Mouse (Mus musculus) kidney, adult 2 months (tissue): Measurements from ENCODE around the gene Klhl20. TPM values are rescaled to one million over a fixed set of nuclear protein-coding genes. Genes with fewer than 3 reads are reported as not detected.

ENCODE experiments used
- DNase-seq: peaks from one replicate; pipeline ENCODE4 v3.0.0; 2021
- H3K27ac ChIP-seq: fragments of 200-500 bp; 2 replicates; pipeline ENCODE4 v1.5.1; 2012; ENCODE audit warnings: low read depth, low read length, control low read depth, inconsistent platforms; ENCODE audit not compliant: insufficient read depth
- H3K27me3 ChIP-seq: fragments of 200-500 bp; replicated peaks from 2 replicates; pipeline ENCODE4 v1.6.1; 2012; ENCODE audit warnings: mild to moderate bottlenecking, moderate library complexity, low read length, inconsistent platforms; ENCODE audit not compliant: control insufficient read depth, insufficient read depth
- H3K36me3 ChIP-seq: fragments of 200-500 bp; 2 replicates; pipeline ENCODE4 v1.6.1; 2012; ENCODE audit warnings: mild to moderate bottlenecking, moderate library complexity, low read length, inconsistent platforms; ENCODE audit not compliant: control insufficient read depth, insufficient read depth
- H3K4me1 ChIP-seq: fragments of 200-500 bp; 2 replicates; pipeline ENCODE4 v1.6.1; 2011; ENCODE audit warnings: low read length; ENCODE audit not compliant: control insufficient read depth, insufficient read depth
- H3K4me3 ChIP-seq: fragments of 200-500 bp; 2 replicates; pipeline ENCODE4 v1.5.1; 2011; ENCODE audit warnings: mild to moderate bottlenecking, low read depth, low read length, control low read depth; ENCODE audit not compliant: insufficient read depth
- CTCF ChIP-seq: fragments of 200-500 bp; conservative IDR thresholded peaks from 2 replicates; pipeline ENCODE4 v1.5.1; 2011; ENCODE audit warnings: low read depth, mild to moderate bottlenecking, control low read depth, low read length, moderate library complexity, mixed read lengths; ENCODE audit not compliant: insufficient read depth, insufficient read length
- POLR2A ChIP-seq: fragments of 200-500 bp; IDR thresholded peaks from one replicate; pipeline ENCODE4 v1.6.1; 2011; ENCODE audit warnings: low read depth, low read length, control low read depth
- WGBS: fragments of 180-500 bp; shearing (Covaris S2); methylation state at CpG from one replicate; pipeline ENCODE4 v1.1.7; 2018; 5-methylcytosine and 5-hydroxymethylcytosine counted together
- polyA plus RNA-seq: library from polyadenylated mRNA; depleted of rRNA; stranded (reverse); fragments of >200 nt; gene quantifications from 2 replicates; pipeline ENCODE4 v1.2.3, GENCODE M21; 2012; rRNA removed

Gene Klhl20
- polyA plus RNA-seq, 1 experiment: 7.2 TPM

DNA sequence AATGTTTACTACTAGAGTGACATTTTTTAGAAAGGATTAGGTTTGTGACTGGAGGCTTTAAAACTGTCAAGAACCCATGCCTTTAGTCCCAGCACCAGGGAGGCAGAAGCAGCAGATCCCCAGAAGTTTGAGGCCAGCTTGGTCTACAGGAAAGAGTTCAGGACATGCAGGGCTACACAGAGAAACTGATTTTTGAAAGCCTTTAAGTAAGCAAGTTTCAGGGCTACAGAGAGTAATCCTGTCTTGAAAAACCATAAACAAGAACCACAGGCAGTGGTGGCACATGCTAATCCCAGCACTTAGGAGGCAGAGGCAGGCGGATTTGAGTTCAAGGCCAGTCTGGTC lies 90.9 kb downstream of the Klhl20 start:
- H3K36me3 ChIP-seq: peaks cover 9% of the 10 kb centered on the region

DNA sequence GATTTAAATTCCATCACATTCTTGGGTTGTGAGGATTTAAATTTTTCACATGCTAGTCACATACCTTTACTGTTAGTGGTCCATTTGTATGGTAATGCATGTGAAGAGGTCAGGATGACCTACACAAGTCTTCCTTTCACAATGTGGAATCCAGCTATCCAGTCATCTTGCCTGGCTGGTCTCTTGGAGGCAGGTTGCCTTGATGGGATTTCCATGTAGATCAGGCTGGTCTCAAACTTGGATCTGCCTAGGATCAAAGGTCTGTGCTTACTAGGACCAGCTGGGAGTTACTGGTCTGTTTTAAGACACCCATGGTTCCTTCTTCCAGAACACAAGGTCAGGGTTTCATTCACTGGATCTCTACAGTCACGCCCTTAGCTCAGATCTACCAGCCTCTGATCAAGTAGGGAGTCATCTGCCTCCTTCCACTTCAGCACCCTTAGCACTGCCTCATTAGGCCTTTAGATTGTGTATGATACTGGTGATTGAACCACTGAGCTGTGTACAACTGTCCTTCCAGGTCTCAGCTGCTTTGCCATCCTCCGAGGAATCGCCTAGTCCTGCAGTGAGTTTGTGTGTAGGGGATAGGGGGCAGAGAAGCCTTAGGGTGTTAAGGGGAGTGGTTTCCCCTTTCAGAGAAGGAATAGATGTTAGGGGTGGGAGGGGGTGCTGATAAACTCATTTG lies 91.4 kb downstream of the Klhl20 start:
- Histone ChIP-seq H3K27me3 (no peaks in the 10 kb centered on the region), H3K4me3 (no peak overlapping the region), H3K36me3 (peaks cover 9% of the 10 kb centered on the region), H3K4me1 (peaks cover 10% of the 10 kb centered on the region), H3K27ac (no peak overlapping the region)
- TF ChIP-seq CTCF: no peak
- no peak for TF ChIP-seq POLR2A
- DNase-seq: peak; percentile 18
- 60% methylated on average over 3 of the region's 3 CpGs for WGBS

More for the DNA sequence above, 90.9 kb downstream of the Klhl20 start:
- no peak for DNase-seq
- TF ChIP-seq CTCF (no peak), POLR2A (no peak)
- H3K27me3 ChIP-seq: no peaks in the 10 kb centered on the region
- no peak overlapping the region for H3K4me3 ChIP-seq
- H3K4me1 ChIP-seq: peaks cover 10% of the 10 kb centered on the region
- WGBS: 84% methylated on average over 1 of the region's 1 CpGs
- H3K27ac ChIP-seq: no peak overlapping the region

DNA sequence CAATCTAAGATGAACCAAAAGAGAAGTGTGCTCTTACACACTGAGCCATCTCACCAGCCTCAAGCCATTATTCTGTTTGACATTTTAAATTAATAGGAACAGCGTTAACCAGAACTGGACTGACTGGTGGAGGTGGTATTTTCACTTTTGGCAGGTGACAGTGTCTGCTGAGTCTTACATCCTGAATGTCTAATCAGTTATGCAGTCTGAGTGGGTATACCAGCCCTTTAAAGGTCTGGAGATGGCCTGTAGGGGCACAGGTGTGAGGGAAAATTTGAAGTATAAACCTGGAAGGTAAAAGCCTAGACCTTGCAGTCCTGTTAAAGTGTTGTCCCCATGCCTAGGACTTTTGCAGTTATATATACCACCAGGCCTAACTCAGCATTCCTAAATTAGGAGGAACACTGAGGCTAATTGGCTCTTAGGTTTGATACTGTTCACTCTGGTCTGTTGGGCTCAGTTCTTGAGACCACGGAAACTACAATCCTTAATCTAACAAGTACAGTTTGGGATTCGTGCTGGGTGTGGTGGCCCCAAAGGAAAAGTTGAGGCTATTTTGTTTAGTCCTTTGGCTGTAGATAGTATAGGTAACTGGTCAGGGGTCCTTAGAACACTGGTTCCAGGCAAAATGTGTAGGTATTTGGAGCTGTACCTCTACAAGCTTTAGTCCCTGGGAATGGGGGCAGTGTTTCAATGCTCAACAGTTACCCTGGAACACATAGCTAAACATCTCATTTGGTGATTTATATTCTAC lies 92.2 kb downstream of the Klhl20 start:
- Histone ChIP-seq H3K36me3 (peaks cover 9% of the 10 kb centered on the region), H3K4me1 (peaks cover 10% of the 10 kb centered on the region), H3K27me3 (no peaks in the 10 kb centered on the region), H3K27ac (no peak overlapping the region), H3K4me3 (no peak overlapping the region)
- TF ChIP-seq CTCF (no peak), POLR2A (no peak)
- no peak for DNase-seq
- WGBS: 45% methylated on average over 3 of the region's 3 CpGs

Other genes with a start within 250 kb of the Klhl20 start
- 13.5 and 14.9 TPM in 2 replicates for gene Rc3h1, start 225.1 kb downstream of the Klhl20 start, polyA plus RNA-seq
- gene Serpinc1, start 152.9 kb downstream of the Klhl20 start, polyA plus RNA-seq: 2.3 and 3.3 TPM in 2 replicates
- gene Zbtb37, start 96.7 kb downstream of the Klhl20 start, polyA plus RNA-seq: 1.7 and 1.8 TPM in 2 replicates
- 17.9 and 19.1 TPM in 2 replicates for gene Dars2, start 60.9 kb downstream of the Klhl20 start, polyA plus RNA-seq
- gene Cenpl, start 60.8 kb downstream of the Klhl20 start, polyA plus RNA-seq: 1.2 and 1.6 TPM in 2 replicates
- gene Ankrd45, start 11.2 kb upstream of the Klhl20 start, polyA plus RNA-seq: 1.2 and 1.5 TPM in 2 replicates
- gene Tex50, start 27.8 kb upstream of the Klhl20 start, polyA plus RNA-seq: not detected in 2 replicates
- 116 and 186 TPM in 2 replicates for gene Prdx6, start 119.7 kb upstream of the Klhl20 start, polyA plus RNA-seq